Mouse (Mus musculus): ENCODE data around the gene Mycbpap. TPM values are rescaled to one million over a fixed set of nuclear protein-coding genes. Genes with fewer than 3 reads are reported as not detected.

Gene Mycbpap
- total and polyA plus RNA-seq, 3 experiments: 0.08 to 3.1 (median 1.1) TPM

GRCm38 (mm10) chr11:94526171-94526879, 4.8 kb upstream of the Mycbpap start:
- no peak overlapping the region for H3K4me3 ChIP-seq (replicated peaks in 1 of 3; ENCODE audit: low read depth in 2 of 3, low read length in 2 of 3, poor library complexity in 1 of 3)
- H3K9ac ChIP-seq (ENCODE audit: insufficient read depth, low read depth): no peak overlapping the region
- no peaks in the 10 kb centered on the region for H3K9me3 ChIP-seq (replicated peaks; ENCODE audit: low read length)
- dilution Hi-C loops (cut with MboI; ENCODE audit: extremely low pct_ligation_motif_present, extremely low pct_unique_long_range_greater_than_20kb, low sequenced_read_pairs) (no loop called here), in situ Hi-C loops (cut with MboI; ENCODE audit: low pct_ligation_motif_present, low pct_unique_long_range_greater_than_20kb, low sequenced_read_pairs) (no loop called here)
- H3K4me1 ChIP-seq (ENCODE audit: control insufficient read depth in 1 of 2, insufficient read depth in 2 of 2): peaks cover 8 to 24% of the 10 kb centered on the region in 2 experiments
- H3K27me3 ChIP-seq (replicated peaks): peaks cover 2% of the 10 kb centered on the region
- no peaks in the 10 kb centered on the region for H3K79me2 ChIP-seq (replicated peaks; ENCODE audit: control insufficient read depth, extremely low read depth, insufficient read depth, poor library complexity, severe bottlenecking)
- no peak for TF ChIP-seq GABPA (IDR thresholded peaks at IDR 0.05; ENCODE audit: insufficient replicate concordance, low read depth, low read length)
- TF ChIP-seq RAD21 (IDR thresholded peaks at IDR 0.05; ENCODE audit: low read depth, low read length): no peak
- TF ChIP-seq MEF2A (IDR thresholded peaks at IDR 0.05; ENCODE audit: borderline replicate concordance, low read depth, low read length): no peak
- TF ChIP-seq ZNF384 (IDR thresholded peaks at IDR 0.05; ENCODE audit: low read depth, low read length): peak; percentile 94
- TF ChIP-seq POLR2A (IDR thresholded peaks at IDR 0.05; ENCODE audit: low read depth, low read length): no peak
- no peak for TF ChIP-seq ZC3H11A (IDR thresholded peaks at IDR 0.05; ENCODE audit: low read depth, low read length)
- peak; percentile 37 for TF ChIP-seq ETS1 (conservative IDR thresholded peaks at IDR 0.05; ENCODE audit: low read depth, low read length)
- TF ChIP-seq MAZ (IDR thresholded peaks at IDR 0.05; ENCODE audit: low read depth, low read length): no peak
- DNase-seq (ENCODE audit: extremely low read depth): peak; percentile 49
- no peak overlapping the region for H3K4me2 ChIP-seq (ENCODE audit: insufficient read depth, low read depth, poor library complexity, severe bottlenecking)
- H3K36me3 ChIP-seq (replicated peaks in 1 of 2; ENCODE audit: control insufficient read depth in 1 of 2, insufficient read depth in 1 of 2, low read length in 1 of 2): no peaks in the 10 kb centered on the region
- H3K27ac ChIP-seq (ENCODE audit: insufficient read depth, low read depth): no peak overlapping the region

- Histone ChIP-seq H3K27ac (ENCODE audit: insufficient read depth, low read depth) (no peak overlapping the region), H3K27me3 (replicated peaks) (peaks cover 30% of the 10 kb centered on the region), H3K36me3 (replicated peaks in 1 of 2; ENCODE audit: control insufficient read depth in 1 of 2, insufficient read depth in 1 of 2, low read length in 1 of 2) (no peaks in the 10 kb centered on the region), H3K9me3 (replicated peaks; ENCODE audit: low read length) (peaks cover 20% of the 10 kb centered on the region), H3K79me2 (replicated peaks; ENCODE audit: control insufficient read depth, extremely low read depth, insufficient read depth, poor library complexity, severe bottlenecking) (no peaks in the 10 kb centered on the region), H3K9ac (ENCODE audit: insufficient read depth, low read depth) (no peak overlapping the region), H3K4me2 (ENCODE audit: insufficient read depth, low read depth, poor library complexity, severe bottlenecking) (no peak overlapping the region), H3K4me1 (ENCODE audit: control insufficient read depth in 1 of 2, insufficient read depth in 2 of 2) (peaks cover 0 to 8% of the 10 kb centered on the region in 2 experiments; a peak in 1 of 4 replicates), H3K4me3 (replicated peaks in 1 of 3; ENCODE audit: low read depth in 2 of 3, low read length in 2 of 3, poor library complexity in 1 of 3) (no peak overlapping the region)
- no peak for DNase-seq (ENCODE audit: extremely low read depth)
- in situ Hi-C loops (cut with MboI; ENCODE audit: low pct_ligation_motif_present, low pct_unique_long_range_greater_than_20kb, low sequenced_read_pairs) (no loop called here), dilution Hi-C loops (cut with MboI; ENCODE audit: extremely low pct_ligation_motif_present, extremely low pct_unique_long_range_greater_than_20kb, low sequenced_read_pairs) (no loop called here)
- TF ChIP-seq MXI1 (IDR thresholded peaks at IDR 0.05; ENCODE audit: low read depth, low read length) (no peak), NRF1 (IDR thresholded peaks at IDR 0.05; ENCODE audit: low read depth, low read length) (no peak), SMC3 (IDR thresholded peaks at IDR 0.05; ENCODE audit: low read depth, low read length) (no peak), IRF4 (IDR thresholded peaks at IDR 0.05; ENCODE audit: low read depth, low read length) (no peak), POLR2AphosphoS2 (IDR thresholded peaks at IDR 0.05; ENCODE audit: low read depth, low read length) (no peak), UBTF (IDR thresholded peaks at IDR 0.05; ENCODE audit: low read depth, low read length) (no peak), TBP (conservative IDR thresholded peaks at IDR 0.05; ENCODE audit: low read depth, low read length) (no peak)
Measured at GRCm38 (mm10) chr11:94513452-94513851, 8.1 kb downstream of the Mycbpap start.

Data from CH12.LX (cell line).